Mouse (Mus musculus) limb, embryonic 14.5 days (tissue): ENCODE data around the gene Cyb5r3. TPM values are rescaled to one million over a fixed set of nuclear protein-coding genes. Genes with fewer than 3 reads are reported as not detected.
A peak's percentile ranks its signal among the peaks of the same experiment; 100 is the strongest.

Source experiments
- ATAC-seq: fragments of 200-750 bp; cut with Nextera tagmentation; 2 replicates; pipeline ENCODE4 v1.8.0; 2017; ENCODE audit warnings: low read depth, moderate number of reproducible peaks, moderate TSS enrichment; ENCODE audit not compliant: low FRiP score
- DNase-seq: peaks from one replicate; pipeline ENCODE4 v3.0.0-alpha.2; 2015; ENCODE audit warnings: low spot score
- H3K27ac ChIP-seq: fragments of 300-500 bp; sonication (generic); replicated peaks from 2 replicates; pipeline ENCODE4 v1.5.1; 2014; ENCODE audit warnings: low read depth, mild to moderate bottlenecking, low read length, moderate library complexity, mixed read lengths
- H3K27me3 ChIP-seq: fragments of 300-500 bp; sonication (generic); 2 replicates; pipeline ENCODE4 v1.6.1; 2014; ENCODE audit warnings: low read length, mixed read lengths; ENCODE audit not compliant: control insufficient read depth, insufficient read depth
- H3K36me3 ChIP-seq: fragments of 300-500 bp; sonication (generic); 2 replicates; pipeline ENCODE4 v1.6.1; 2014; ENCODE audit warnings: mild to moderate bottlenecking, low read length, moderate library complexity, mixed read lengths; ENCODE audit not compliant: control insufficient read depth, insufficient read depth
- H3K4me1 ChIP-seq: fragments of 300-500 bp; sonication (generic); 2 replicates; pipeline ENCODE4 v1.6.1; 2014; ENCODE audit warnings: antibody characterized with exemption, low read length, mixed read lengths; ENCODE audit not compliant: control insufficient read depth, insufficient read depth
- H3K4me2 ChIP-seq: fragments of 300-500 bp; sonication (generic); replicated peaks from 2 replicates; pipeline ENCODE4 v1.6.1; 2014; ENCODE audit warnings: low read depth, mild to moderate bottlenecking, low read length, moderate library complexity; ENCODE audit not compliant: severe bottlenecking
- H3K4me3 ChIP-seq: fragments of 300-500 bp; sonication (generic); replicated peaks from 2 replicates; pipeline ENCODE4 v1.5.1; 2014; ENCODE audit warnings: low read length
- H3K9ac ChIP-seq: fragments of 300-500 bp; sonication (generic); 2 replicates; pipeline ENCODE4 v1.6.1; 2014; ENCODE audit warnings: mild to moderate bottlenecking, low read depth, low read length, moderate library complexity; ENCODE audit not compliant: severe bottlenecking
- H3K9me3 ChIP-seq: fragments of 300-500 bp; sonication (generic); 2 replicates; pipeline ENCODE4 v1.6.1; 2016; ENCODE audit warnings: low read length; ENCODE audit not compliant: control insufficient read depth
- POLR2A ChIP-seq: fragments of 200-500 bp; IDR thresholded peaks from 2 replicates; pipeline ENCODE4 v1.8.0; 2012; ENCODE audit warnings: inconsistent platforms, mild to moderate bottlenecking, moderate library complexity, borderline replicate concordance; ENCODE audit not compliant: insufficient read depth, insufficient read length; ENCODE audit errors: extremely low read depth
- WGBS: fragments of 180-500 bp; shearing (Covaris S2); extraction: QIAGEN DNeasy Blood & Tissue Kit; methylation state at CpG from one replicate; pipeline ENCODE4 v1.1.7; 2014; 5-methylcytosine and 5-hydroxymethylcytosine counted together
- polyA plus RNA-seq, 2 experiments: library from polyadenylated mRNA; depleted of rRNA in 1 of 2; stranded (reverse) in 1 of 2; unstranded in 1 of 2; fragments of >200 nt; fragmentation: Nextera tagmentation in 1 of 2; extraction: Ambion mirVana in 1 of 2; gene quantifications; 2 replicates each; pipeline versions ENCODE4 v1.2.1 to v1.2.3; 2012 to 2014

Gene Cyb5r3
- polyA plus RNA-seq, 2 experiments: 73.3 to 136 TPM

GRCm38 (mm10) chr15:83168875-83169771 lies 3.3 kb downstream of the Cyb5r3 start:
- Histone ChIP-seq H3K27ac (no peak overlapping the region), H3K27me3 (no peaks in the 10 kb centered on the region), H3K36me3 (peaks cover 6% of the 10 kb centered on the region; the same call in 1 of the 2 replicates), H3K4me3 (no peak overlapping the region), H3K4me1 (peaks cover 11% of the 10 kb centered on the region), H3K9ac (no peak overlapping the region), H3K4me2 (no peak overlapping the region), H3K9me3 (no peaks in the 10 kb centered on the region)
- ATAC-seq: no peak
- WGBS: 72% methylated on average over 7 of the region's 7 CpGs
- no peak for DNase-seq
- no peak for TF ChIP-seq POLR2A

DNA sequence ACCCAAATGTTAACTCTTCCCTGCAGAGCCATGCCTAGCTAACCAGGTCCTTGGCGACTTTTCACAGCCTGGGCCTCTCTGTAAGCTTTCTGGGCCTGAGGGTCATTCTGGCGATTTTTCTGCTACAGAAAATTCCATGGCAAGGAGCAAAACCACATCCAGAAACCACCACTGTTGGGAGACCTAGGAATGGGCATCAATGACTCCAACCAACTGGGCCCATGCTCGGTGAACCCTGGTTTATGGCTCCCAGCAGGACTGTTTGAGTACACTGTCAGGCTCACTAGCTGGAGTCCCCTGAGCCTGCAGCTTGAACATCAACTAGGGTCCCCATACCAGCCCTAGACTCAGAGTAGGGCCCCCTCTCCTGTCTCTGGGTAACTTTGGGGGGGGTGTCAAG lies 4.1 kb downstream of the Cyb5r3 start:
- Histone ChIP-seq H3K9me3 (no peaks in the 10 kb centered on the region), H3K4me3 (no peak overlapping the region), H3K27ac (no peak overlapping the region), H3K4me2 (no peak overlapping the region), H3K9ac (no peak overlapping the region), H3K36me3 (peaks cover 6% of the 10 kb centered on the region; the same call in 1 of the 2 replicates), H3K27me3 (no peaks in the 10 kb centered on the region), H3K4me1 (peaks cover 11% of the 10 kb centered on the region)
- no peak for TF ChIP-seq POLR2A
- ATAC-seq (no peak), DNase-seq (no peak)
- WGBS: 73% methylated on average over 3 of the region's 3 CpGs

- DNase-seq: no peak
- no peaks in the 10 kb centered on the region for H3K27me3 ChIP-seq
- peaks cover 6% of the 10 kb centered on the region; the same call in 1 of the 2 replicates for H3K36me3 ChIP-seq
- no peak for TF ChIP-seq POLR2A
- no peak overlapping the region for H3K27ac ChIP-seq
- peaks cover 10% of the 10 kb centered on the region for H3K4me1 ChIP-seq
- no peaks in the 10 kb centered on the region for H3K9me3 ChIP-seq
- no peak overlapping the region for H3K4me2 ChIP-seq
- H3K4me3 ChIP-seq: no peak overlapping the region
- ATAC-seq: no peak
- no peak overlapping the region for H3K9ac ChIP-seq
- WGBS: 88% methylated on average over 8 of the region's 8 CpGs
Measured at GRCm38 (mm10) chr15:83167550-83168065, 4.8 kb downstream of the Cyb5r3 start.

DNA sequence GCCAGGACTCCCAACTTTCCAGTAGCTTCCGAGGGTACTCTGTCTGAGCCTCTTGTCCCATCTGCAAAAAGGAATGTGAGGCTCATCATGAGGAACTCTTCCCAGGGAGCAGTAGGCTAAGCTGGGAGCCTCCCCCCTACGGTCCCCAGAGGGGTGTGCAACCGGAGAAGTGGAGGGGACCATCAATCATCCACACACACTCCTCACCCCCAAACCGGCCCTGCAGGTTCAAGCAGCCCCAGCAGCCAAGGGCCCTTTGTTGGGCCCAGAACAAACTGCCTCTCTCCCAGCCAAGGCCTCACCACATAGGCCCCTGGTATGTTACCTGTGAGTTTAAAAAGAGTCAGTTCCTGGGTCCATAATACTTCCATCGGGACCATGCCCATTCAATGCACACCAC lies 5.3 kb downstream of the Cyb5r3 start:
- Histone ChIP-seq H3K9ac (no peak overlapping the region), H3K4me2 (no peak overlapping the region), H3K36me3 (peaks cover 6% of the 10 kb centered on the region; the same call in 1 of the 2 replicates), H3K9me3 (no peaks in the 10 kb centered on the region), H3K4me1 (peaks cover 8% of the 10 kb centered on the region), H3K27ac (0 out of 2 replicates have a peak overlapping the region, but pooled peaks have one; percentile 26), H3K27me3 (no peaks in the 10 kb centered on the region), H3K4me3 (no peak overlapping the region)
- no peak for TF ChIP-seq POLR2A
- 65% methylated on average over 5 of the region's 5 CpGs for WGBS
- DNase-seq (peak; percentile 35), ATAC-seq (no peak)

- ATAC-seq (no peak), DNase-seq (no peak)
- H3K4me1 ChIP-seq: peaks cover 8% of the 10 kb centered on the region
- no peak for TF ChIP-seq POLR2A
- 0 out of 2 replicates have a peak overlapping the region, but pooled peaks have one; percentile 26 for H3K27ac ChIP-seq
- H3K4me3 ChIP-seq: no peak overlapping the region
- H3K27me3 ChIP-seq: no peaks in the 10 kb centered on the region
- H3K9ac ChIP-seq: no peak overlapping the region
- WGBS: 84% methylated on average over 3 of the region's 3 CpGs
- no peaks in the 10 kb centered on the region for H3K9me3 ChIP-seq
- H3K4me2 ChIP-seq: no peak overlapping the region
- peaks cover 11% of the 10 kb centered on the region for H3K36me3 ChIP-seq
Measured at GRCm38 (mm10) chr15:83166642-83167041, 5.8 kb downstream of the Cyb5r3 start.
